Mouse (Mus musculus): Measurements from ENCODE around the gene Scube3.

The Scube3 gene

GRCm38 (mm10) chr17:28177540-28178046, 35.7 kb downstream of the Scube3 start:
- DNase-seq (ENCODE audit: low spot score in 2 of 2): peak in 1 of 2 experiments; percentile 17

DNA sequence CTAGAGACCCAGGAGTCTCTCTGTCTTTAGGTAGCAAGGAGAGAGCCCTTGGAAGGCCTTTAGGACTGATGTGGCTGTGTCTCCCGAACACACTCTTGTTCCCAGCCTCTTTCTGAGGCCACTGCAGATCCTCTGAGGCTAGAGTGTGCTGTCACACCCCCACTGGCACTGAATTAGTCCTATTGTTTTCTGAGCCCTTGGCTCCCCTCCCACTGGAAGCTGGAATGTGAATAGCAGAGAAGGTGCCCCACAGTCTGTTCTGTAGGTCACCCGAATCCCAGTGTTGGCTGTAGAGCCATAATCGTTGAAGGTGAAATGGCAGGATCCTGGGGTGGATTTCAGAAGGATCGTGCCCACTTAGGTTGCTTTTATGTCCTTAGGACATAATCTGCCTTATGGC, 38.4 kb downstream of the Scube3 start:
- DNase-seq (ENCODE audit: low spot score in 2 of 2): no peak

DNA sequence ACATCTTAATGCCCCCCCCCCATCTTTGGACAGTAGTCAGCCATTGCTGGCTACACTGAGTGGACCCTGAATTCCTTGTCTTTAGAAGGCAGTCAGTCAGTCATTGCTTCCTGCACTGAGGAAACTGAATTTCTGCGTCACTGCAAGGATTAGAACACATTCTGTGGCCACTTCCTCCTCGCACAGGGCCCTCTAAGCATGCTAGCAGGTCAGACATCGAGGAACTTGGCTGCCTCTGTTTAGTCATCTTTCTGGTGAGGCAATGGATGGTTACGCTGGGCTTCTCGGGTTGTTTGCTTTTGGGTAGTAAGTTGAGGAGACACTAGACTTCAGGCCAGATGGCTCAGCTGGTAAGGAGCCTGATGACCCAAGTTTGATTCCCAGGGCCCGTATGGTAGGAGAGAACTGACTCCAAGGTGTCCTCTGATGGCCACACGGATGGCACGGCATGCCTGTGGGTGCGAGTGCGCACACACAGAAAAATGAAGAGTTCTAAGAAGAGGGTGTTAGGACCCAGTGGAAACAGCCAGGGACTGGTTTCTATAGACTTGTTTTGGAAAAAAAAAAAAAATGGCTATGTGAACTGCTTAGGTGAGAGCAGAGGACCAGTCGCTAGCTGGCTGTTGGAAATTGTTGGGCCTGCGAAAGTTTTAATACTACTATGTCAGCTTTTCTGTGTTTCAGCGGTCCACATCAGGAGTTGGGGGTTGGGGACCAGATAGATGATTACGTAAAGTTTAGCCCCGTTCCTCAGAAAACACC, 39.0 kb downstream of the Scube3 start:
- no peak for DNase-seq (ENCODE audit: low spot score in 2 of 2)

DNA sequence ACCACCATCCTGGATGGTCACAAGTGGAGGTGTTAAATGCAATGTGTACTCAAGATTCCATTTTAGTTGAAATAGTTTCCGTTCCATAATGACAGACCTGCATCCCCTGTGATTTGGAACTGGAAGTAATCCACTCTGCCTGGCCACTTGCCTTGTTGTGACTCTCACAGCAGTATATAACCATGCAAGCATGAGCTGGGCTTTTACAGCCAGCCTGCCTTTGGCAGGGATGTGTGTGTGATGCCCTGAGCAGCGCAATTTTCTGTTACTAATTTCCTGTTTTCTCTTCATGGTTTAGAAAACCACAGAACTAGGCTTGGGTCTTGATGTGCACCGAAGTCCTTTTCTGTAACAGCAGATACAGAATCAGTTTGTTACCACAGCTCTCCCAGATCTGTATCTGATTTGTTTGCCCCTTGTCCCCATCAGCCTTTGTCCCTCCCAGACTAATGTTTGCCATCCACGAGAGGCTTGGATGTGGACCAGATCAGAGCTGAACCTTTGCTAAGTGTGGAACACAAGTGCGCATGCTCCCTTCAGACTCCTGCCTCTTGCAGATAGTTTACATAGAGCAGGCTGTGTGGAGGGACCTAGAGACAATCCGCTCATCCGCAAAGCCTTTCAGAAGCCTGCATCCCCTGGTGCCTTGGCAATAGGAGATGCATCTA, 43.2 kb downstream of the Scube3 start:
- DNase-seq (ENCODE audit: low spot score in 2 of 2): no peak

GRCm38 (mm10) chr17:28188313-28188712, 46.4 kb downstream of the Scube3 start:
- DNase-seq (ENCODE audit: low spot score in 2 of 2): no peak

DNA sequence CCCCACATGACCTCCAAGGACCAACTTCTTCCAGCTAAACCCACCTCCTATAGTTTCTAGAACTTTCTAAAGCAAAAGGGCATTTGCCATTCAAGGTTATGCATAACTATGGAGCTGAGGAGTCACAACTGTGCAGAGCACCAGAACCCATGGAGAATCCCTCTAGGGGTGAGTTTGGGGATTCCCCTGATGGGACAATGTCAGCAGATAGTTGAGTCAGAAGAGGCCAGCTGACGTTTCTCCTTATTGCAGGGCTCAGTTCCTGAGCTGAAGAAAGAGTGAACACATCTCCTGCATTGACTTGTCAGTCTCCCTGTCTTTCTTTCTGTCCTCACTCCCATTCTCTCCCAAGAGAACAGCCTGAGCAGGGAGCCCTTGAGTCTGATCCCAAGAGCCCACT, 50.8 kb downstream of the Scube3 start:
- no peak for DNase-seq (ENCODE audit: low spot score in 2 of 2)

- DNase-seq (ENCODE audit: low spot score in 2 of 2): no peak
Observed at GRCm38 (mm10) chr17:28193559-28193958, 51.6 kb downstream of the Scube3 start.

DNA sequence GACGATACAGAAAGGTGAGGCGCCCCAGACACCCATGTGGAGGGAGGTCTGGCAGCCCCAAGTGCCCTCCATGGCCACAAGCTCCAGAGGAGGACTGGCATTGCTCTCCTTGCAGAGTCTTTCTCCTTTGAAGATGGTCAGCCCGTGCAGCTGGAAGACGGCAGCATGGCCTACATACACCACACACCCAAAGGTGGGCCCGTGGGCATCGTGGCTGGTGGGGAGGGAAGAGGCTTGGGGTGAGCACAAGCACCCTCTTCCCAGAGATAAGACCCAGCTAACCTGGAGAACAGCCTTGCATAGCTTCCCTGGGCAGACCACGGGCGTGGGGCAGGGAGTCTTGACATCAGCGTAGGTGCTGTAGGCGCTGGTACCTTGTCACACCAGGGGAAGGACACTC, 53.1 kb downstream of the Scube3 start:
- no peak for DNase-seq (ENCODE audit: low spot score in 2 of 2)

- DNase-seq (ENCODE audit: low spot score in 2 of 2): no peak
Observed at GRCm38 (mm10) chr17:28197646-28198045, 55.7 kb downstream of the Scube3 start.

- DNase-seq (ENCODE audit: low spot score in 2 of 2): no peak
Observed at GRCm38 (mm10) chr17:28201982-28202381, 60.0 kb downstream of the Scube3 start.

DNA sequence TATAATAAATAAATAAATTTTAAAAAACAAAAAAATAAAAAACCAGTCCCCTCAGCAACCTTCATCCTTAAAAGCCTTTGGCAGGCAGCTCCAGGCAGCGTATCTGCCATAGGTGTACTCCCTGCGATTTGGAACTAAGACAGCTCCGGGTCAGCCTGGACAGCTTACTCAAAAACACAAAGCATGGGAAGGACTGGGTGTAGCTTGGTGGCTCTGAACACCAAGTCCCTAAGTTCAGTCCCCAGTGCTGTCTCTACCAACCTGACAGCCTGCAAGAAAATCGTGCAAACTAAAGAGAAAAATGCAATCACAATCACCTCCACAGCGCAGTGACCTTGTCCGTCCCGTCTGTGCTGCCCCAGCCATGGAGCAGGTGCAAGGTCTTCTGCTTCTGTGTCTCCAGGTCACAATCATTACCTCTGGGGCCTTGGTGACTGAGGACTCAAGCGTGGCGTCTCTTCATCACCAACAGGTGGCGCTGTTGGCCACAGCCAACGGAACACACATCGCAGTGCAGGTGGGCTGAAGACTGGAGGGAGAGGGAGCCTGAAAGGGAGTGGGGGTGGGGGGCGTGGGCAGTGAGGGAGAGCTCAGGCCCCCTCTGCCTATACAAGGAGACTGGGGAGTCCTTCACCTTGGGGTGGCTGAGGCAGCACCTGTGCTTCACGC, 62.2 kb downstream of the Scube3 start:
- peak; percentile 56 to 71 for DNase-seq (ENCODE audit: low spot score in 2 of 2)

- DNase-seq (ENCODE audit: low spot score in 2 of 2): no peak
Observed at GRCm38 (mm10) chr17:28205443-28205842, 63.5 kb downstream of the Scube3 start.

GRCm38 (mm10) chr17:28207092-28207491, 65.2 kb downstream of the Scube3 start:
- DNase-seq (ENCODE audit: low spot score in 2 of 2): no peak

DNA sequence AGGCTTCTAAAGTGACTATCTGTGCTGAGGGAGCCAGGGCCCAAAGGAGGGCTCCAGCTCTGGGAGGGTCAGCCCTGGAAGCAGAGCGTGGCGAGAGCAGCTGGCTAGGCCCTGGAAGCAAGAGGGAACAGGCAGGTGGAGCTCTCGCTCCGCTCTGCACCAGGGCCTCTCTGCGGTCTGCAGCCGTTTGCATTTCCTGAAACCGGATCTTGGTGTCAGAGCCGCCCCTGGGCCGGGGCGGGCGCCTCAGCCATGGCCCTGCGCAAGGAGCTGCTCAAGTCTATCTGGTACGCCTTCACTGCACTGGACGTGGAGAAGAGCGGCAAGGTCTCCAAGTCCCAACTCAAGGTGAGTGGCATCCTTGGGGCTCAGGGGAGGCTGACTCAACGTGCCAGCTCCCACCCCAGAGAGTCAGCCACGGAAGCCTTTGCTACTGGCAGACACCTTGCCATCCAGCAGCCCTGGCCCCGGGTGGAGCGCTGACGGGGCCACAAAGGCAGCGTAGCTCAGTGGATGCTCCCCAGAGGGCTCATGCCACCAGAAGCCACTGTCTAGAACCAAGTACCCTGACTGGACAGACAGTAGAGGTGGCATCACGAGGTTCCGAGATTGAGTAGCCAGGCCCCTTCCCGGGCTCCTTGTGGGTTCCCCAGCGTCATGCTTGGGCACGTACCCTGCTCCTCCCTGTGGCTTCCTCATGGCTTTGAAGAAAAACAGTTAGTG, 65.8 kb downstream of the Scube3 start, which contains the start of gene Def6:
Gene Def6, plus strand, starts transcription at position 188 of the 723 bp plus-strand sequence.
- DNase-seq (ENCODE audit: low spot score in 2 of 2): peak; percentile 80 to 82

DNA sequence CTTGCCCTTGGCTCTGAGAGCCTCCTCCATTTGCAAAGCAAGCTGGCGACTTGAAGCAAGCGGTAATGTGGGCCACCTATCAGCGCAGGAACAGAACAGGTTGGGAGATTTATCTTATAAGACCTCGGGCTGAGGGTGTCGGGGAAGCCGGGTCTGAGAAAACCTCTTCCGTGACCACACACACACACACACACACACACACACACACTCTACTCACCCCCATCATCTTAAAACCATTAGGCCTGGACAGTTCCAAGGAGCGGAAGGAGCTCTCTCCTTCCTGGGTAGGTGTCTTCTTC, 66.3 kb downstream of the Scube3 start:
- no peak for DNase-seq (ENCODE audit: low spot score in 2 of 2)

- DNase-seq (ENCODE audit: low spot score in 2 of 2): no peak
Observed at GRCm38 (mm10) chr17:28209457-28210110, 67.6 kb downstream of the Scube3 start.

- DNase-seq (ENCODE audit: low spot score in 2 of 2): peak; percentile 89 to 91
Observed at GRCm38 (mm10) chr17:28211921-28212341, 70.0 kb downstream of the Scube3 start.

- DNase-seq (ENCODE audit: low spot score in 2 of 2): no peak
Observed at GRCm38 (mm10) chr17:28212391-28212790, 70.5 kb downstream of the Scube3 start.

- peak; percentile 44 to 66 for DNase-seq (ENCODE audit: low spot score in 2 of 2)
Observed at GRCm38 (mm10) chr17:28213236-28213635, 71.3 kb downstream of the Scube3 start.

DNA sequence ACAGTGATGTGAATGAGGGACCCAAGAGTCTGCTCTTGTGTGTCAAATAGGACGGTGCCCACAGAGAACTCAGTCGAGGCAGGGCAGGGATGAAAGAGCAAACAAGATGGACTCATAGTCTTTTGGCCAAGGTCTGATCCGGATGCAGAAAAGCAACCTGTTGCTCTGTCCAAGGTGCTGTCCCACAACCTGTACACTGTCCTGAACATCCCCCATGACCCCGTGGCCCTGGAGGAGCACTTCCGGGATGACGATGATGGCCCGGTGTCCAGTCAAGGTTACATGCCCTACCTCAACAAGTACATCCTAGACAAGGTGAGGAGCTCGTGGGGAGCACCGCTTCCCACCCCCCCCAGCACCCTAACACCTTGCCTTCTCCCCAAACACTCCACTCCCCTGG, 74.8 kb downstream of the Scube3 start:
- DNase-seq (ENCODE audit: low spot score in 2 of 2): no peak
